Mouse (Mus musculus): Measurements from ENCODE around the gene Slc35f1.

GRCm38 (mm10) chr10:53150321-53150720, 460.0 kb downstream of the Slc35f1 start:
- TF ChIP-seq CTCF (IDR thresholded peaks at IDR 0.05) (no peak), EP300 (IDR thresholded peaks at IDR 0.05) (no peak)
